Mouse (Mus musculus): ENCODE data around the gene Nmur1.
"Not testable (repeated sequence)": the region's sequence is repeated elsewhere in the genome, so short reads cannot be mapped to it uniquely, and the experiment has no call there.

The Nmur1 gene

DNA sequence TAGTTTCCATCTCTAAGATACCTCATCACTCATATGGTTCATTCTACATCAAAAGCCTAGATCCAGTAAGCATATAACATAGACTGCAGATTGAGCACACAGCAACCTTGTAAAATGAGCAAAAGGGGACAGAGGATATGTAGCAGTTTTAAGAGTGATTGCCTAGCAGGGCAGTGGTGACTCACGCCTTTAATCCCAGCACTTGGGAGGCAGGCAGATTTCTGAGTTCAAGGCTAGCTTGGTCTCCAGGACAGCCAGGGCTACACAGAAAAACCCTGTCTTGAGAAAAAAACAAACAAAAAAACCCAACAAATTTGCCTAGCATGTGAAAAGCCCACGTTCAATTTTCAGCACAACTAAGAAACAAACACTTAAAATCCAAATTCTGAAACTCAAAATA lies 71.8 kb downstream of the Nmur1 start:
- DNase-seq: no peak

GRCm38 (mm10) chr1:86350576-86350975 lies 75.5 kb downstream of the Nmur1 start:
- no peak for DNase-seq

DNA sequence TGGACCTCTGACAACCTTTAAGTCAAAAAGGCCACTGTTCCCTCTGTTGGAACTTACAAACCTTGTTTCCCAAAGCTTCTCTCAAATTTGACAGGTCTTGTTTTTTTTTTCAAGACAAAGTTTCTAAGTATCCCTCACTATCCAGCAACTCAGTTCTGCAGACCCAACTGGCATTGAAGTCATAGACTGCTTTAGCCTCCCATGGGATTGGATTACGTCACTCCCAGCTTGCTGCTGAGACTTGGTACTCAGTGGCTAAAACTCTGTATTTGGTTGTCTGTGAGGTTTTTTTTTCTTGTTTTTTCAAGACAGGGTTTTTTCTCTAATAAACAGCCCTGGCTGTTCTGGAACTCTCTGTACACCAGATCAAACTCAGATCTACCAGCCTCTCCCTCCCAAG lies 76.3 kb downstream of the Nmur1 start:
- no peak for DNase-seq

- no peak for DNase-seq
Measured at GRCm38 (mm10) chr1:86349201-86349600, 76.8 kb downstream of the Nmur1 start.

GRCm38 (mm10) chr1:86348801-86349200 lies 77.2 kb downstream of the Nmur1 start:
- DNase-seq: no peak

DNA sequence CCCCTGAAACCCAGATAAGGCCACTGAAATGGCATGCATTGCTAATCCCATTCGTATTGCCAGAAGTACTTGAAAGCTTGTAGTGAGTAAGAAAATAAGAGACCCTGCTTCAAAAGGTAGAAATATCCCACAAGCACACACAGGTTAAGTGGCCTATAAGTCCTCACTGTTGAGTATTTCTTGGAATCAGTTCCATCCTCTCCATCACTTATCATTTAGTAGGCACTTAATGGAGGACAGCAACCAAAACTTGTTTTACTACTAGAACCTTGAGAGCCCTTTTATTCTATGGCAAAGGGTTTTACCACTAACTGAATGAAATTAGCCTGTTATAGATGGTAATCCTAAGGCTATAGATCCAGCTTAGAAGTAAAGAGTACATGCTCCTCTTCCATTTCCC lies 77.9 kb downstream of the Nmur1 start:
- DNase-seq: no peak

GRCm38 (mm10) chr1:86347716-86348045 lies 78.3 kb downstream of the Nmur1 start:
- DNase-seq: no peak

- no peak for DNase-seq
Measured at GRCm38 (mm10) chr1:86346851-86347715, 78.9 kb downstream of the Nmur1 start.

- no peak for DNase-seq
Measured at GRCm38 (mm10) chr1:86345956-86346355, 80.1 kb downstream of the Nmur1 start.

DNA sequence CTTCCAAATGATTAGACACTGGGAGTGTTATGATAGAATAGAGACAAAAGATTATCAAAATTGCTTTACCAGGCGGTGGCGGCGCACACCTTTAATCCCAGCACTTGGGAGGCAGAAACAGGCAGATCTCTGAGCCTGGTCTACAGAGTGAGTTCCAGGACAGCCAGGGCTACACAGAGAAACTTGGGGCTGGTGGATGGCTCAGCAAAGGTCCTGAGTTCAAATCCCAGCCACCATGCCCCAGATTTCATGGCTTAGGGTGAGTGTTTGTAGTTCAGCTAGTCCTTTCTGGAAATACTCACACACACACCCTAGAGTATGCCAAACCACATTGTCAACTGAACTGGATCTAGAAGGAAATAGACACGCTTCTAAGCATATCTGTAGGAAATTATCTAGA lies 81.0 kb downstream of the Nmur1 start:
- DNase-seq: no peak

- DNase-seq: no peak
Measured at GRCm38 (mm10) chr1:86343969-86344861, 81.8 kb downstream of the Nmur1 start.

DNA sequence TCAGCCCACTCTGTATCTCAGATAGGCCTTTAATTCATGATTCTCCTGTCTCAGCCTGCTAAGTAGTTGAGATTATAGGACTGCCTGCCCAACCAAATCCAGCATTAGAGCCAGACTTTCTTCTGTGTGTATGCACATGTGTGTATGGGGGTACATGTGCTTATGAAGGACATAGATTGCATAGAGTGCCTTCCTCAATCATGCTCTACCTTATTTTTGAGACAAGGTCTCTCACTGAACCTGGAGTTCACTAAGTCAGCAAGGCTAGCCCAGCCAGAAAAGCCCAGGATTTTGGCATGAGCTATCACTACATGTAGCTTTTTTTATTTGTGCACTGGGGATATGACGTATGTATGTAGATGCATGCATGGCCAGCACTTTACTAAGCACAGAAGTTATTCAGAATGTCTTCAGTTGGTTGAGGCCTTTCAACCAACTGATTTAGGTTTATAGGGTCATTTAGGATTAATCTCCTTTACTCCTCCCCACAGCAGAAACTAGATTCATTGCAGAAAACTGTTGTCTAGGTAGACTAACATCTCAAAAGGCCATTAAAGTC lies 82.9 kb downstream of the Nmur1 start:
- DNase-seq: no peak

DNA sequence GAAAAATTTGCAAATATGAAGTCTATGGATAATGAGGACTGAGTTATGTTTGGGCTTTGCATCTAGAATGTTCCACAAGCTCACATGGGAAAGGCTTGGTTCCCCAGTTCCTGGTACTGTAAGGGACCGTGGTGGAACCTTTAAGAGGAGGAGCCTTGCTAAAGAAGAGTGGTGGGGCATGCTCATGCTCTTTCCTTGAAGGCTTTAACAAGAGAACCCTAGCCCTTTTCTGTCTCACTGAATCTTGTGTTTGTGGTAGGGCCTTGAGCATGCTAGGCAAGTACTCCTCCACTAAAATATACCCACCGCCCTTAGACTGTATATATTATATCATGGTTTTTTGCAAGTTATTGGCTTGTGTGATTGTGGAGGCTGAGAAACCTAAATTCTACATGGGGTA lies 83.7 kb downstream of the Nmur1 start:
- no peak for DNase-seq

DNA sequence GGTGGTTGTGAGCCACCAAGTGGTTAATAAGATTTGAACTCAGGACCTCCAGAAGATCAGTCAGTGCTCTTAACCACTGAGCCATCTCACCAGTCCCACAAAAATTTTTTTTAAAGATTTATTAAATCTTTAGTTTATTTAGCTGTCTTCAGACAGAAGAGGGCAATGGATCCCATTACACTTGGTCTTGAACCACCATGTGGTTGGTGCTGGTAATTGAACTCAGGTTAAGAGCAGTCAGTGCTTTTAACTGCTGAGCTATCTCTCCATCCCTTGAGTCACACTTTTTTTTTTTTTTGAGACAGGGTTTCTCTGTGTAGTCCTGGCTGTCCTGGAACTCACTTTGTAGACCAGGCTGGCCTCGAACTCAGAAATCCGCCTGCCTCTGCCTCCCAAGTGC lies 84.9 kb downstream of the Nmur1 start:
- DNase-seq: not testable (repeated sequence)

DNA sequence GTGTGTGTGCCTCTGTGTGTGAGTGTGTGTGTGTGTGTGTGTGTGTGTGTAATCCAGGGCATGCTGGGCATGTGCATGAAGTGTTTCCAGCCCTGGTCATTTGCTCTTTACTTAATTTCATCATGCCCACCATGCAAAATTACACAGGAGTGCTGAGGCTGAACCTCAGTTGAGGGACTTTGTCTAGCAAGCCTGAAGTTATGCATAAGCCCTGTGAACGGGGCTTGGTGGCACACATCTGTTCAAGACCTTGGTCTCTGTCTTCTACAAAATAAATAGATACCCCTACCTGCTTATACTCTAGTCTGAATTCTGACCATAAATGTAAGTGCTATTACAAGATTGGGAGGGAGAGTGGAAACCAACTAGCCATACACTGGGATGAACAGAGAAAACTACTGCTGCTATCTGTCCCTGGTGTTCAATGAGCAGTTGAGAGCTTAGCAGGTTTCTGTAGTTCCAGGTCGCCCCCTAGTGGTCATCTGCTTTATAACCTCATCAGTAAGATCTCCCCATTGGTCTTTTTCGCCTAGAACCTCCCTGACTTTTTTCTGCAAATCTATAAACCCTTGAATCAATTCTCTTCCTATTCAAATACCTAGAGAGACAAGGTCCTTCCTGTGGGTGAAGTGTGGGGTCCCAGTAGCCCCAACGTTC lies 86.7 kb downstream of the Nmur1 start:
- DNase-seq: peak; percentile 75 to 90

GRCm38 (mm10) chr1:86336330-86336729 lies 89.7 kb downstream of the Nmur1 start:
- DNase-seq: no peak

Data from cerebellum, postnatal 25 days (tissue).